Mouse (Mus musculus) naive thymus-derived CD4-positive, alpha-beta T cell, adult 2 months (primary cell): ENCODE measurements around the gene Zbtb21.
"Not testable (repeated sequence)": the region's sequence is repeated elsewhere in the genome, so short reads cannot be mapped to it uniquely, and the experiment has no call there.

Experiments
- DNase-seq: peaks from one replicate; pipeline ENCODE4 v3.0.0-alpha.2; 2011; ENCODE audit warnings: low read depth

Zbtb21 gene

DNA sequence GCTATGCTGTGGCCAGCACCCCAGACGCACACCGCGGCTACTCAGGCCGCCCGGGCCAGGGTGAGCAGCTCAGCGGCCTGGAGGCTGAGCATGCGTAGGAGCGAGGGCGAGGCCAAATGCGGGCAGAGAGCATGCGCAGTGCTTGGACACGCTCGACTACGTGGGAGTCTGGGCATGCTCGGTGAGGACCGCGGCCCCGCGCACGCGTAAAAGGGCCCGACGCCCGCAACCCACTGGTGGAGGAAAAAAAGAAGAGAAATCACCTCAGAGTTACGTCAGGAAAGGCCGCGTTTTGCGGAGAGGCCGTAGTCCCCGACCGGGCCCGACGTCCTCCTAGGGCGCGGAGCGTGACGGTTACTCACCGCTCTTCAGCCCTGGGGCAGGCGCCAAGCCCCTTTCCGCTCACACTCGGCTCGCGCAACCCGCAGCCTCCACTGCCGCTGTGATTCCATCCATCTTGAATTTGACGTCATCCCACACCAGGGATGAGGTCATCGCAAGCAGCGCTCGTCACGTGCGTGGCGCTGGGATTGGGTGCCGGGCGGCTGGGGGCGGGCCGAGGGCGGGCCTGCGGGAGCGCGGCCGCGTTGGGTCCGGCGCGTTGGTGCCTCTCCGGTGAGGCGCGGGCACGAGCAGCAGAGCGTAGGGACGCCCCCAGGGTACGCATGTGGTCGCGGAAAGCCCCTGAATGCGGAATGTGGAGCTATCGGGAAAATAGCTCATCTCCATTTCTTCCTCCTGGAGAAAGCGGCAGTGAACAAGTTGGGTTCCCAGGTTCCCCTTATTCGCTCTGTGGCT lies at the start of gene Zbtb21, which contains the start of gene C2cd2:
TSS of gene Zbtb21 (minus strand) at position 472 of the 798 bp plus-strand sequence.
TSS of gene C2cd2 (minus strand) at position 448 of the 798 bp plus-strand sequence.
- peak; percentile 97 for DNase-seq

GRCm38 (mm10) chr16:97997383-97997731 lies 34.9 kb upstream of the Zbtb21 start:
- DNase-seq, result not testable (repeated sequence)

GRCm38 (mm10) chr16:97996616-97997382 lies 34.4 kb upstream of the Zbtb21 start, which contains the start of gene B230307C23Rik:
Gene B230307C23Rik (plus strand): TSS chr16:97997315.
- DNase-seq, result peak; percentile 91

GRCm38 (mm10) chr16:97995849-97996615 lies 33.6 kb upstream of the Zbtb21 start:
- no peak for DNase-seq

GRCm38 (mm10) chr16:97992477-97992876 lies 30.1 kb upstream of the Zbtb21 start:
- DNase-seq, result not testable (repeated sequence)

DNA sequence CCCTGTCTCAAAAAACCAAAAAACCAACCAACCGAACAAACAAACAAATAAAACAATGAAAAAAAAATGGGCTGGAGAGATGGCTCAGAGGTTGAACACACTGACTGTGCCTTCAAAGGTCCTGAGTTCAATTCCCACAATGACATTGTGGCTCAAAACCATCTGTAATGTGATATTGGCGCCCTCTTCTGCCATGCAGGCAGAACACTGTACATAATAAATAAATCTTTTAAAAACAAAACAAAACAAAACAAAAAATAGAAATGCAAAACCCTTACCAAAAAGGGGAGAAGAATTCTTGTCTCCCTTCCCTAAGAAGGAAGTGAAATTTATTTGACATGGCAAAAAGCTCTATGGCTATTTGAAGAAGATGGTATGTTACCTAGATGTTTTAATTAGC lies 29.1 kb upstream of the Zbtb21 start:
- DNase-seq, result no peak

GRCm38 (mm10) chr16:97984589-97984988 lies 22.2 kb upstream of the Zbtb21 start:
- DNase-seq, result no peak

DNA sequence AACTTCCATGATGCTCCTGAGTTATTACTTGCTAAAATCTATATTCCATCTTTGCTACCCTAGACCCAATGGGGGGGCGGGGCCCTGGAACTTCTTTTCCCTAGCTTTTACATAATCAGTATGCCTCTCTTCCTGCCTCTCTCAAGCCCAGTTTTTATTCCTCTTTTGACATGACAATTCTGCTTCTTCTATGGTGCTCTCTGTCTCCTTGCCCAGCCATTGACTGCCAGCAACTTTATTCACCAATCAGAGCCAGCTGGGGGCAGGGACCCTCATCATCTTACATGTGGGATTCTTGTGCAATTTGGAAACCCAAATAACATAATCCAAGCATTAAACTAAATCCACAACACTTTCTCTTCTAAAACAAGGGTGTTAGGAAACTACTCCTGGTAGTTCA lies 18.9 kb upstream of the Zbtb21 start:
- no peak for DNase-seq

DNA sequence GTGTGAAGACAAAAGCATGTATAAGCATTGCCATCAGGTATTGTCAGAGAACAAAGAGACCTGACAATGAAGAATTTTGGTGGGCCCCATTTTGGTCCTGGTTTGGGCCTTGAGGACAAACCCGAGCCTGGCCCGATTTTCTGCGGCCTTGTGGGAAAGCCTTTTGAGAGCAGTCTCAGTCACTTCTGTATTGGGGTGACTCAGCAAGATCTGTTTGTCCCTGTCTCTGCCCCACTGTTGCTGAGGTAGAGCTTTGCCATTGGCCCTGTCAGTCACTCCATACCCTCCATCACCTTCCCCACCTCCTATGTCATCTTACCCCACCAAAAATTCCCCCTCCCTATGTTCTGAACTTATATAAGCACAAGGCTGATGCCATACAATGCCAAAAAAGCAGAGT lies 15.3 kb upstream of the Zbtb21 start:
- no peak for DNase-seq

DNA sequence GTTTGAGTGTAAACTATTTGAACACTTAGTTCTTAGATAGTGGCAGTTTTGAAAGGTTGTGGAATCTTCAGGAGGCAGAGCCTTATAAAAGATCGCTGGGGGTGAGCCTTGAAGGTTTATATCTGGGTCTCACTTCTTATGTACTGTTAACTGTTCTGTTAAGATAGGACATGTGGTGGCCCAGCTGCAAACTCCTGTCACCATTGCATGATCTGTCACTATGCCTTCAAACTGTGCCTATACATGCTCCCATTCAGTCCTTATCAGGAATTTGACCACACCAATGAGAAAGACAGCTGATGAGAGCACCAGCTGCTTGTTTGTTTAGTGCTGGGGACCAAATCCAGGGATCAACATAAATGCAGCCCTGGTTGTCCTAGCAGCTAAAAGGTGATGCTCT lies 14.9 kb upstream of the Zbtb21 start:
- DNase-seq, result no peak

DNA sequence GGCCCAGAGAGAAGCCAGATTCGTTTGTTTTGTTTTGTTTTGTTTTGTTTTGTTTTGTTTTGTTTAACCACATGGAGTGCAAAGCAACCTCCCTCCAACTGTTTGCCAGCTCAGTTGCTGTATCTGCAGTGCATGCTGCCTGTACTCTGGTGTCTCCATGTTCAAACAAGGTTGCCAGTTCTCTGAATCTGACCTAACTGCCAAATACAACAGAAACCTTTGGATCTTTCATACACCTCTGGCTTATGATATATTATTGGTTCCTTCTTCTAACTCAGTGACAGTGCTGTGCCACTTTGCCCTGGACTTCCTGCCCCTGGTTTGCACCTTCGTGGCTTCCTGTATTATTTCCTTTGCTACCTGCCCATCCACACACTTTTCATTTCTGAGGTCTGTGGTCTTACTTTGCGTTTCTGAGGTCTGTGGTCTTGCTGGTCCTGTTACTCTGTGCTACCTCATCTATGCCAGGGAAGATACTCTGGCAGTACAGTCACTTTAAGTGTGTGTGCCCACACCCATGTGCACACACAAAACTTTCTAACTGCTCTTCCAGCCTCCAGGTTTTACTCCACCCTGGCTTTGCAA lies 1.6 kb upstream of the Zbtb21 start:
- peak; percentile 52 for DNase-seq

- DNase-seq, result no peak
Measured at GRCm38 (mm10) chr16:97961381-97962150, 856 bp downstream of the Zbtb21 start.

DNA sequence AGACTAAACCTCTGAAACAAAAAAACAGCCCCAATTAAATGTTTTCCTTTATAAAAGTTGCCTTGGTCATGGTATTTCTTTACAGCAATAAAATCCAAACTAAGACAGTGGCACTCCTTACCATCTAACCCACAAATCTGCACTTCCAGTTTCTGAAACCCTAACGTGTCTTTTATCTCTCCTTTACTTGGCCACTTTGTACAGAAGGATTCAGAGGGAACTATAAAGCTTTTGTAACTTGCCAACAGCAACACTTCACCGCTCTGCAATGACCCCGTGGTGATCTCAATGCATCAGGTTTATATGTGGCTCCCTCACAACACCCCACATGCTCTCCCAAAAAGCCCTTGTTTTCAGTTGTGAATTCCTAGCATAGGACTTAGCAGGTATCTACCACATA lies 2.1 kb downstream of the Zbtb21 start:
- no peak for DNase-seq

GRCm38 (mm10) chr16:97958401-97958973 lies 3.9 kb downstream of the Zbtb21 start:
- DNase-seq, result no peak

DNA sequence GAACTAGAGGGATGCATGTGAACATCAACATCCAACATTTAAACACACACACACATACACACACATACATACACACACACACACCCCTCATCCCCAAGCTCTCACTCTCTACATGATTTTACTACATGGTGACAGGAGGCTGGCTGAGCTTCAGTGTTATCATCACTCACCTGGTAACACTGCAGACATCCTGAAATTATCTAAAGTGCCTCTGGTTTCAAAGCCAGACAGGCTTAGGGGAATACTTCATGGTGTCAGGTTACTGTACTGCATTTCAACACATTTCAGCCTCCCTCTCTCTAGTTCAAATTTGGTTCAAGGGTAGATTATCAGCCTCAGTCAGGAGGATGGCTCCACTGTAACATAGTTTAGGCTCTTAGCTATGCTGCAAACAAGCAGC lies 4.8 kb downstream of the Zbtb21 start:
- no peak for DNase-seq

GRCm38 (mm10) chr16:97956011-97956410 lies 6.4 kb downstream of the Zbtb21 start:
- DNase-seq, result no peak

DNA sequence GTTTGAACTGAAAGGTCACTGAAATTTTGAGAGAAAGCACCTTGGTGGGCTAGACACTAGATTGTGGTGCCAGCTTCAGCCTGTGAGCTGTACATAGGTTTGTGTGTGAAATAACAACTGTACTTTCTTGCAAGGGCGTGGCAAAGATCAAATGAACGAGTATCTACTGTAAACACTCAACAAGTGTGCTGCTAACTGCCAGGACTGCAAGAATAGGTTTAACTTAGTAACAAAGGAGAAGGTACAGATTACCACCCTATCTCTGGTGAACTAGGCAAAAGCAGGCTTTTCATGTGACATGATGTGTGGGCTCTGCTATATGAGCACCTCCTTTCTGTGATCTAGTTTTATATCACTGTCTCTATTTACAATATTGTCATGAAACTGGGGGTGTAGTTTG lies 9.1 kb downstream of the Zbtb21 start:
- DNase-seq, result no peak

GRCm38 (mm10) chr16:97952801-97953200 lies 9.6 kb downstream of the Zbtb21 start:
- DNase-seq, result no peak

DNA sequence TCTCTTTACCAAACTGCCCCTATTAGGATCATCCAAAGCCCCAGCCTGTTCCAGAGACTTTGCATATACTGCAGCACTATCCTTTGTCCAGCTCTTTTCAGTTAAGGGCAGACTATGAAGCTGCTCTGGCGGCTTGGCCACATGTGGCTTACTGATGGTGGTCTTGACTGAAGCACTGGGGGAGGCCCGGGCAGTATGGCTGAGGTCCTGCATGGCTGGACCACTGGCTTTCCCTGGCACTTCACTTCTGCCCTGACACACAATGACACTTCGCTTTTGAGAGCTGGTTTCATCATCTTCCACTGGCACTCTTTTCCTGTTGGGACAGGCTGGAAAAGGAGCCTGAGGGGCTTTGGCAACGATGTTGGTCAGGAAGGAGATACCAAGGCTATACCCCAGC lies 10.1 kb downstream of the Zbtb21 start:
- DNase-seq, result no peak

DNA sequence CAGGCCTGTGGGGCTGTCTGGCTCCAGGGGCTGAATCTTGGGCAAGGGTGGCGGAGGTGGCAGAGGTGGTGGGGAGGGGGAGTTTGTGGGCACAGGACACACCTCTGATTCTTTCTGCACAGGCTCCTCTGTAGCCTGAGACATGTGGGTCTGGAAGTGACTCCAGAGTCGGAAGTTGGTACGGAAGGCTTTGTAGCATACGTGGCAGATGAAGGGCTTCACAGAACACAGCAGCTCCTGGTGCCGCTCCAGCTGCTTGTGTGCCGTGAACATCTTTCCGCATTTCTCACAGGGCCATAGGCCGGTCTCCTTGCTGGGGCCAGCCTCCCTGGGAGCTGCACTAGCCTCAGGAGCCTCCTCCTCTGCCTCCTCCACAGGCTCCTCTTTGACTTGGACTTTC lies 12.4 kb downstream of the Zbtb21 start:
- DNase-seq, result no peak

DNA sequence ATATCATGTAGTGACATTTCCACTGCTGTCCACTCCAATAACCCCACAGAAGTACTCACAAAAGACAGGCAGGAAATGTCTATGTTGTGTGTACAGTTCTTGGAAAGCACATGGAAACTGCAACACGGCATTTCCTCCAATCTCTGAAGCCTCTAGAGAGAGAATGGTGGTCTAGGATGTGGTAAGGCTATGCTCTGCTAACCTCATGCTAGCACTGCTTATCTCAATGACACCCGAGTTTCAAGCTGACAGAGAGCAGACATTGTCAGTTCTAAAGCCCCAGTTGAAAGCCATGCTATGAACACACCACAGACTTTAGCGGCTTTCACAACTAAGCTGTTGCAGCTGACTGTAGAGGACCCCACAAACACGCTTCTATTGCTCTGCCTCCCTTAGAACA lies 13.6 kb downstream of the Zbtb21 start:
- DNase-seq, result no peak
